Mouse (Mus musculus) CH12.LX (cell line): ENCODE measurements around the gene Gtf2h4. TPM values are rescaled to one million over a fixed set of nuclear protein-coding genes. Genes with fewer than 3 reads are reported as not detected.

Experiments
- polyA plus RNA-seq: library from polyadenylated mRNA; unstranded; fragments of >175 nt; gene quantifications from 2 replicates; pipeline ENCODE4 v1.2.1, GENCODE M21; 2012; ENCODE audit warnings: low read depth; ENCODE audit not compliant: insufficient read length
- total RNA-seq, 2 experiments: library from RNA; depleted of rRNA; stranded (reverse); fragments of 300-350 nt in 1 of 2; fragments of >200 nt in 1 of 2; gene quantifications; 2 replicates each; pipeline ENCODE4 v1.2.3; 2012 to 2014

Gene Gtf2h4
- total and polyA plus RNA-seq, 3 experiments = 40.0 to 55.7 (median 40.7) TPM

Other genes starting within 250 kb of the Gtf2h4 start
Only the 20 nearest of the 25 such genes appear.
- 2.2 and 2.4 TPM in 2 replicates for gene H2-Q10, start 203.7 kb downstream of the Gtf2h4 start, total RNA-seq (2012; rRNA removed)
- 0.62 and 0.93 TPM in 2 replicates for gene H2-Q10, start 203.7 kb downstream of the Gtf2h4 start, total RNA-seq (2014; rRNA removed)
- 60.0 and 83.0 TPM in 2 replicates for gene H2-Q10, start 203.7 kb downstream of the Gtf2h4 start, polyA plus RNA-seq
- gene Pou5f1, start 167.7 kb downstream of the Gtf2h4 start, total RNA-seq (2012; rRNA removed) = 0.13 and 0.17 TPM in 2 replicates
- gene Pou5f1, start 167.7 kb downstream of the Gtf2h4 start, total RNA-seq (2014; rRNA removed) = not detected in 2 replicates
- 0.38 TPM in 1 of 2 replicates, not detected in the other for gene Pou5f1, start 167.7 kb downstream of the Gtf2h4 start, polyA plus RNA-seq
- 37.7 and 46.0 TPM in 2 replicates for gene Tcf19, start 156.9 kb downstream of the Gtf2h4 start, total RNA-seq (2012; rRNA removed)
- gene Tcf19, start 156.9 kb downstream of the Gtf2h4 start, total RNA-seq (2014; rRNA removed) = 35.3 and 38.4 TPM in 2 replicates
- gene Tcf19, start 156.9 kb downstream of the Gtf2h4 start, polyA plus RNA-seq = 25.3 and 29.7 TPM in 2 replicates
- gene Cchcr1, start 156.6 kb downstream of the Gtf2h4 start, total RNA-seq (2012; rRNA removed) = 11.5 and 13.0 TPM in 2 replicates
- 5.2 and 8.0 TPM in 2 replicates for gene Cchcr1, start 156.6 kb downstream of the Gtf2h4 start, total RNA-seq (2014; rRNA removed)
- gene Cchcr1, start 156.6 kb downstream of the Gtf2h4 start, polyA plus RNA-seq = 11.3 and 12.7 TPM in 2 replicates
- gene Psors1c2, start 140.5 kb downstream of the Gtf2h4 start, total RNA-seq (2012; rRNA removed) = not detected in 2 replicates
- not detected in 2 replicates for gene Psors1c2, start 140.5 kb downstream of the Gtf2h4 start, total RNA-seq (2014; rRNA removed)
- gene Psors1c2, start 140.5 kb downstream of the Gtf2h4 start, polyA plus RNA-seq = 0.27 and 0.59 TPM in 2 replicates
- 0.46 and 0.76 TPM in 2 replicates for gene Cdsn, start 121.6 kb downstream of the Gtf2h4 start, total RNA-seq (2012; rRNA removed)
- gene Cdsn, start 121.6 kb downstream of the Gtf2h4 start, total RNA-seq (2014; rRNA removed) = 0.08 and 0.17 TPM in 2 replicates
- gene Cdsn, start 121.6 kb downstream of the Gtf2h4 start, polyA plus RNA-seq = 1.3 and 1.4 TPM in 2 replicates
- not detected in 2 replicates for gene 2300002M23Rik, start 106.3 kb downstream of the Gtf2h4 start, total RNA-seq (2012; rRNA removed)
- not detected in 2 replicates for gene 2300002M23Rik, start 106.3 kb downstream of the Gtf2h4 start, total RNA-seq (2014; rRNA removed)
- not detected in 2 replicates for gene 2300002M23Rik, start 106.3 kb downstream of the Gtf2h4 start, polyA plus RNA-seq
- not detected in 2 replicates for gene Sfta2, start 72.2 kb downstream of the Gtf2h4 start, total RNA-seq (2012; rRNA removed)
- not detected in 2 replicates for gene Sfta2, start 72.2 kb downstream of the Gtf2h4 start, total RNA-seq (2014; rRNA removed)
- not detected in 2 replicates for gene Sfta2, start 72.2 kb downstream of the Gtf2h4 start, polyA plus RNA-seq
- not detected in 2 replicates for gene Gm9573, start 47.1 kb downstream of the Gtf2h4 start, total RNA-seq (2012; rRNA removed)
- gene Gm9573, start 47.1 kb downstream of the Gtf2h4 start, total RNA-seq (2014; rRNA removed) = not detected in 2 replicates
- gene Gm9573, start 47.1 kb downstream of the Gtf2h4 start, polyA plus RNA-seq = not detected in 2 replicates
- 0.80 and 1.3 TPM in 2 replicates for gene Mucl3, start 30.0 kb downstream of the Gtf2h4 start, total RNA-seq (2012; rRNA removed)
- gene Mucl3, start 30.0 kb downstream of the Gtf2h4 start, total RNA-seq (2014; rRNA removed) = 0.08 and 0.11 TPM in 2 replicates
- 0.34 TPM in 2 replicates for gene Mucl3, start 30.0 kb downstream of the Gtf2h4 start, polyA plus RNA-seq
- 26.3 and 30.3 TPM in 2 replicates for gene Vars2, start 6.1 kb downstream of the Gtf2h4 start, total RNA-seq (2012; rRNA removed)
- gene Vars2, start 6.1 kb downstream of the Gtf2h4 start, total RNA-seq (2014; rRNA removed) = 14.0 and 16.5 TPM in 2 replicates
- gene Vars2, start 6.1 kb downstream of the Gtf2h4 start, polyA plus RNA-seq = 23.0 and 26.6 TPM in 2 replicates
- 3.5 and 3.6 TPM in 2 replicates for gene Ddr1, start 30.9 kb upstream of the Gtf2h4 start, total RNA-seq (2012; rRNA removed)
- gene Ddr1, start 30.9 kb upstream of the Gtf2h4 start, total RNA-seq (2014; rRNA removed) = 0.83 and 1.3 TPM in 2 replicates
- gene Ddr1, start 30.9 kb upstream of the Gtf2h4 start, polyA plus RNA-seq = 3.0 and 3.1 TPM in 2 replicates
- 16.5 and 27.2 TPM in 2 replicates for gene Ier3, start 147.9 kb upstream of the Gtf2h4 start, total RNA-seq (2012; rRNA removed)
- 13.9 and 15.0 TPM in 2 replicates for gene Ier3, start 147.9 kb upstream of the Gtf2h4 start, total RNA-seq (2014; rRNA removed)
- gene Ier3, start 147.9 kb upstream of the Gtf2h4 start, polyA plus RNA-seq = 12.4 and 12.6 TPM in 2 replicates
- gene Flot1, start 149.5 kb upstream of the Gtf2h4 start, total RNA-seq (2012; rRNA removed) = 14.2 and 21.6 TPM in 2 replicates
- gene Flot1, start 149.5 kb upstream of the Gtf2h4 start, total RNA-seq (2014; rRNA removed) = 12.8 and 16.3 TPM in 2 replicates
- 17.6 and 18.9 TPM in 2 replicates for gene Flot1, start 149.5 kb upstream of the Gtf2h4 start, polyA plus RNA-seq
- 1,014 and 1,058 TPM in 2 replicates for gene Tubb5, start 164.6 kb upstream of the Gtf2h4 start, total RNA-seq (2012; rRNA removed)
- 1,031 and 1,121 TPM in 2 replicates for gene Tubb5, start 164.6 kb upstream of the Gtf2h4 start, total RNA-seq (2014; rRNA removed)
- gene Tubb5, start 164.6 kb upstream of the Gtf2h4 start, polyA plus RNA-seq = 962 and 1,053 TPM in 2 replicates
- 8.2 and 8.5 TPM in 2 replicates for gene Mdc1, start 167.8 kb upstream of the Gtf2h4 start, total RNA-seq (2012; rRNA removed)
- 2.4 and 3.3 TPM in 2 replicates for gene Mdc1, start 167.8 kb upstream of the Gtf2h4 start, total RNA-seq (2014; rRNA removed)
- 14.4 and 15.7 TPM in 2 replicates for gene Mdc1, start 167.8 kb upstream of the Gtf2h4 start, polyA plus RNA-seq
- gene Nrm, start 187.6 kb upstream of the Gtf2h4 start, total RNA-seq (2012; rRNA removed) = 12.5 and 16.7 TPM in 2 replicates
- gene Nrm, start 187.6 kb upstream of the Gtf2h4 start, total RNA-seq (2014; rRNA removed) = 10.0 and 12.1 TPM in 2 replicates
- 14.0 and 15.4 TPM in 2 replicates for gene Nrm, start 187.6 kb upstream of the Gtf2h4 start, polyA plus RNA-seq
- gene Ppp1r18, start 191.9 kb upstream of the Gtf2h4 start, total RNA-seq (2012; rRNA removed) = 20.5 and 21.4 TPM in 2 replicates
- 7.5 and 8.5 TPM in 2 replicates for gene Ppp1r18, start 191.9 kb upstream of the Gtf2h4 start, total RNA-seq (2014; rRNA removed)
- gene Ppp1r18, start 191.9 kb upstream of the Gtf2h4 start, polyA plus RNA-seq = 48.9 and 50.1 TPM in 2 replicates
- gene Dhx16, start 206.1 kb upstream of the Gtf2h4 start, total RNA-seq (2012; rRNA removed) = 75.3 and 81.0 TPM in 2 replicates
- 74.8 and 75.0 TPM in 2 replicates for gene Dhx16, start 206.1 kb upstream of the Gtf2h4 start, total RNA-seq (2014; rRNA removed)
- 84.4 and 107 TPM in 2 replicates for gene Dhx16, start 206.1 kb upstream of the Gtf2h4 start, polyA plus RNA-seq
- gene 2310061I04Rik, start 223.7 kb upstream of the Gtf2h4 start, total RNA-seq (2012; rRNA removed) = 7.1 and 8.7 TPM in 2 replicates
- gene 2310061I04Rik, start 223.7 kb upstream of the Gtf2h4 start, total RNA-seq (2014; rRNA removed) = 4.2 and 5.7 TPM in 2 replicates
- 39.5 and 46.4 TPM in 2 replicates for gene 2310061I04Rik, start 223.7 kb upstream of the Gtf2h4 start, polyA plus RNA-seq